Mouse (Mus musculus) heart, adult 9 months (tissue): Measurements from ENCODE around the gene Ubxn11.

ENCODE experiments used
- DNase-seq, 2 experiments: peaks; one replicate each; pipeline ENCODE4 v3.0.0; 2022; ENCODE audit warnings: low spot score in 2 of 2

Gene Ubxn11

DNA sequence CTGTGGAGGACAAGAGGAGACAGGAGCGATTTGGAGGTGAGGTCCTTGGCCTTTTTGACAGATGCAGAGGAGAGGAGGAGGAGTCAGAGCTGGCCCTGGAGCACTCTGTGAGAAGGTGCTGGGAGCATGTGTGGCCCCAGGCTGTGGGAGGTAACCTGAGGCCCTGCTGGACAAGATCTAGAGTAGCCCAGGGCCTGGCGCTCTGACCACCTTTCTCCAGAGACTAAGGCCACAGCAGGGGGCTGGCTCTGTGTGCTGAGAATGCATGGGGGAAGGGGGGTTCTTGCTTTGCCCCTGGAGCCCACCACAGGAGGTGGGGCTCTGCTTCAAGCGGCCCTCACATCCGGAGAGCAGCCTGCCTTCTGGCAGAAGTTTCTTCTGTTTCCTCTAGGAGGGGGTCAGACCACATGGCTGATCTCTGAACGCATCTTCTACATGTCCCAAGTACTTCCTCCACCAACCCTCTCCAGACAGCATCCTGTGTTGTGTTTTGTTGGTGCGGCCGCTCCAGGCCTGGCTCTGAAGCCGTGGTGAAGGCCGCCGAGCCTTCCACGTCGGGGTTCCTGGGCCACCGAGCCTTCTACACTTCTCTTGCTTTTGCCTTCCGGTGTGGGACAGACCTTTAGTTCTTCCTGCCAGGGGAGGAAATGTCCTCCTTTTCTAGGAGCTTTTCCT, 15.9 kb downstream of the Ubxn11 start:
- DNase-seq: no peak

- no peak for DNase-seq
These were observed 16.7 kb downstream of the Ubxn11 start for GRCm38 (mm10) chr4:134119042-134119441.

DNA sequence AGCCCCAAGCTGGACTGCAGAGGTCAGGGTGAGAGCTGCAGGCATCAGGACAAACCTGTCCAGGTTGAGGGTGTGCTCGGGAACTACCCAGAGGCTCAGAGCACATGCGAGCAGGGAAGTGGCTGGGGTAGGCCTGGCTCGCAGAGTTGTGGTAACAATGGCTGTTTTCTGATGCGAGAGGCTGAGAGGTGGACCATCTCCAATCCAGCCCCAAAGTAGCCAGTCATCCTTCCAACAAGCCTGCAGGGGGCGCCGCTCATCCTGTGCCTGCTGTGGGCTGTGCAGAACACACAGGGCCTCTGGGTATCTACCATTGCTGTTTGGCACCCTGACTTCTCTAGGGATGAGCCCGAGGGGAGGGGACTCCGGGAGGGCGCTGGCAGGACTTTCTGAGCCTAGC, 17.3 kb downstream of the Ubxn11 start:
- DNase-seq: no peak

DNA sequence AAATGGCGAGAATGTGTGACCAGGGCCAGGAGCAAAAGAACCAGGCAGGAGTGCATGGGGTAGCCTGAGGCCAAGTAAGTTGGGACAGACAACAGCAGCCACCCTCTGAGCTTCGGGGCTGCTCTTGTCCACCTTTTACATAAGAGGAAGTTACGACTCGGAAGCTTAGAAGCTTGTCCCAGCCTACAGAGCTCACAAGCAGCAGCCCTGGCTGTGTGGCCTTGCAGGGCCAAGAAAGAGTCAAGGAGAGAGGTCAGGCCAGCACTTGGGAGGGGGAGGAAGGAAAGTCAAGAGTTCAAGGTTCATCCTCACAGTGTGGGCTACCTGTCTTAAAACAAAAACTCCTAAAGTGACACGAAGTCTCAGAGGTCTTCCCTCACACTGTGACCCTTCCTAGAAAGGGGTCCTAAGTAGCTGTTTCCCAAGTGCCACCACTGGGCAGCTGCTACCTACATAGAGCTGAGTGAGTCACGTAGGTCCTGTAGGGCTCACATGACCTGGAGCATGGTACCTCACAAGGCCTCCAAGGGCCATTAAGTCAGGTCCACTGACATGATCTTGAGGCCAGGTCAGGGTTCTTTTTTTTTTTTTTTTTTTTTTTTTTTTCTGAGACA, 17.9 kb downstream of the Ubxn11 start:
- no peak for DNase-seq

- no peak for DNase-seq
These were observed 18.5 kb downstream of the Ubxn11 start for GRCm38 (mm10) chr4:134120916-134121315.

DNA sequence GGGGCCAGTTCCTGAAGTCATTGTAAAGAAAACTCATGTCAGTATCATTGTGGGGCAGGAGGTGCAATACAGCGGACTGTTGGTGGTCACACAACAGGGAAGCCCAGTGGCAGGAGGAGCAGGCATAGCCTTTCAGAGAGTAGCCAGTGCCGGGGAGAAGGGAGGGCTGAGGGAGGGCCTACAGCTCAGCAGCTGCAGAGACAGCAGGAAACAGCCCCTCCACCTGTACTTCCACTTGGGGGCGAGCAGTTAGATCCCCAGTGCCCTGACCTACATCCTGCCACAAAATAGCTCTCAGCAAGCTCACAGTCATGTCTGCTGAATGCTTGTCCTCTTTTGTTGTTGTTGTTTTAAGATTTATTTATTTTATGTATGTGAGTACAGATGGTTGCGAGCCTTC, 19.2 kb downstream of the Ubxn11 start:
- DNase-seq: no peak

- DNase-seq: peak in 1 of 2 experiments; percentile 41
These were observed 19.9 kb downstream of the Ubxn11 start for GRCm38 (mm10) chr4:134122281-134122680.

GRCm38 (mm10) chr4:134123147-134123546, 20.8 kb downstream of the Ubxn11 start:
- no peak for DNase-seq

GRCm38 (mm10) chr4:134123680-134124551, 21.5 kb downstream of the Ubxn11 start:
- DNase-seq: peak; percentile 30 to 32

DNA sequence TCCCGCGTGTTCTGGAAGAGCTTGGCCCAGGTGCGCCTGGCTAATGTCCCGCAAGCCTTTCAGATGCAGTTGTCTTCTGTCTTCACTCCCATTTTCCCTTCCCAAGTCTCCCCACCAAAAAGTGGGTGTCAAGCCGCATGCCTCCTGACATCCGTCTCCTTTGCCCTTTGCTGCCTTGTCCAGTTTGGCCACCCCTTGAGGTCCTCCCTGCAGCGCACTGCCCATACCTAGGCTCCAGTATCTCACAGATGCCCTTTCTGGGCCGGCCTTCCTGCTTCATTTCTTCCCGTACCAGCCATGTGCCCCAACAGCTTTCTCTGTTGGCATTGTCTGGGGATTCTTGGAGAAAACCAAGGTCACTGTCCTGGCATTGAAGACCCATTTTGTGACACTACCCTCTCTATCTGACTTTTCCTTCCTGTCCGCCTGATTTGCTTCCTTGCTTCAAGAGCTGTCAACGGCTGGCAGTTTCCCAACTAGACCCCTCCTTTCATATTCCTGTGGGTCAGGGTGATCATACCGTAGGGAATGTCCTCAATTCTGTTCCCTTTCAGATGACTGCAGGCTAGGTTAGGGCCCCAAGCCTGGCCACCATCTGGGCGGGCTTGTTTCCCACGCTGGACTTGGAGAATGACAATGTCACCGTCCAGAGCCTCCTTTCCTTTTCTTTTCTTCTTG, 23.2 kb downstream of the Ubxn11 start:
- DNase-seq: no peak

DNA sequence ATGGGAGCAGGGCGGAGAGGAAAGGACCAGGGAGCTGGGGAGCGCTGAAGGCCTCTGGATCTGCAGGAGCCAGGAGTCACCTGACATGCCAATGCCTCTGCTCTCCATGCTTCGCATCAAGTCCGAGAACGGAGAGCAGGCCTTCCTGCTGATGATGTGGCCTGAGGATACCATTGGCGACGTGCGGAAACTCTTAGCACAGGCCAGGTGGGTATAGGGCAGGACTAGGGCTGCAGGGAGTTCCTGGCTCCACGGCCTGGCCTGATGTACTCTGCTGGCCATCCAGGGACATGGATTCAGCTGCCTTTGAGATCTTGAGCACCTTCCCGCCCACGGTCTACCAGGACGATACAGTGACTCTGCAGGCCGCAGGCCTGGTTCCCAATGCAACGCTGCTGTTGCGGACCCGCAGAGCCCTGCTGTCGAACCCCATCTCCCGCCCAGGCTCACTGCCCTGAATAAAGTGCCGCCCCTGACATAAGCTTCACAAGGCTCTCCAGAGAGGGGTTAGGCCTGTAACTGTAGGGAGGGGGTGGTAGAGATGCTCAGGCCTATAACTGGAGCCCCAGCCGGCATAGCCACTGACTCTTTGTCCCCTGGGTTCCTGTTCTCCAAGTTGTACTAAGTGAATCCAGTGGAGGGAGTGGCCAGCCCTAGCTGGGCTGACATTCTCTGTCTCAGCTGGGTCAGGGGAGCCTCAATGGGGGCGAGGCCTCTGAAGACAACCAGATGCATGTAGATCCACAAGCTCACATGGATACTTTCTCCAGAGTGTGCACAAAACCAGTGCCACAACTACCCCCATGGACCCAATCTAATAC, 24.1 kb downstream of the Ubxn11 start:
- no peak for DNase-seq

GRCm38 (mm10) chr4:134127121-134127455, 24.7 kb downstream of the Ubxn11 start:
- DNase-seq: no peak

GRCm38 (mm10) chr4:134127793-134128192, 25.4 kb downstream of the Ubxn11 start:
- DNase-seq: no peak

DNA sequence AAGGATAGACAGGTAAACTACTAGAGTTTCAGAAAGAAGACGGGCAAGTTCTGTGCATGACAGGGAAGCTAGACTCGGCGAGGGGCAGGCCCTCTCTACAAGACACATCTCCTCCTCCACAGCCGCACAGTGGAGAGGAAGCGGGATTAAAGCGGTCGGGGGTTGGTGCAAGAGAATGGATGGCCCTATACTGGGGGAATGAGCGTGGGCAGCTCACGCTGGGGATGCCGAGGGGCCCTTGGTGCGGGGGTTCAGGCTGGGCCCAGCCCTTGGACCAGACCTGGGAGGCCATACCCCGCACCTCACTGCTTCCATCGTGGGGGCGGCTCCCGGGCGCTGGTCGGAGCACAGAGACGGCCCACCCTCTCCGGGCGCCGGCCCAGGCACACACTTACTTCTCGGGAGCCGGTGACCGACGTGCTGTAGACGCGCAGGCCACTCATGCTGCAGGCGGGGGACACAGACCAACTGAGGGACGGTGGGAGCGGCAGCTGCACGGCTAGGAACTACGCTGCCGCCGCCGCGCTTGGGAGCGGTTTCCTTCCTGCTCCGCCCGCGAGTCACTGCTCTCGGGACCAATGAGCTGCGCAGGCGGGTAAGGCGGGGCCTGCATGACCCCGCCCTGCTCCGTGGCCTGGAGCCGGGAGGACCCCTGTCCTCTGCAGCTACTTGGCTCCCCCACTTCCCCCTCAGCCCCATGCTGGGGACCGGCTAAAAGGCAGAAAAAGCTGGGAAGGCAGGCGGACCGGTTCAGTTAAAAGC, 26.0 kb downstream of the Ubxn11 start, which contains the start of gene Sh3bgrl3:
Sh3bgrl3 (minus strand) TSS at position 569 of the 762 bp plus-strand sequence.
- peak; percentile 88 to 92 for DNase-seq

GRCm38 (mm10) chr4:134128983-134129362, 26.6 kb downstream of the Ubxn11 start:
- DNase-seq: no peak

DNA sequence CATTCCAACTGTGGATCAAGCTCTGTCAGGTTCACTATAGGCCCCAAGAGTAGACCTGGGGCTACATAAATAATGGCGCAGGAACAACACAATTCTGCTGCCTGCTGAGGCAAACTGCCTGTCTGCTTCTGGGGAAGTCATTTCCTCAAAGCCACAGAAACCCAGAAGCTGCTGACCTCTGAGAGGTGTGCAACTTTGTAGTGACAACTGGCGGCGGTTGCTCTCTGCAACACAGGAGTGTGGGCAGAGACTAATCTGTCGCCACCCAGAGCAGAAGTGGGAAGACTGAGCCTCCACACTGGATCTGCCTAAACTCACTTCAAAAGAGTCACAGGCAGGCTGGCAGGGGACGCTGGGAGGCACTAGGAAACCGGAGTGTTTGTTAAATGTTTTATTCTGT, 27.1 kb downstream of the Ubxn11 start:
- DNase-seq: no peak

GRCm38 (mm10) chr4:134132117-134132516, 29.7 kb downstream of the Ubxn11 start:
- DNase-seq: no peak

DNA sequence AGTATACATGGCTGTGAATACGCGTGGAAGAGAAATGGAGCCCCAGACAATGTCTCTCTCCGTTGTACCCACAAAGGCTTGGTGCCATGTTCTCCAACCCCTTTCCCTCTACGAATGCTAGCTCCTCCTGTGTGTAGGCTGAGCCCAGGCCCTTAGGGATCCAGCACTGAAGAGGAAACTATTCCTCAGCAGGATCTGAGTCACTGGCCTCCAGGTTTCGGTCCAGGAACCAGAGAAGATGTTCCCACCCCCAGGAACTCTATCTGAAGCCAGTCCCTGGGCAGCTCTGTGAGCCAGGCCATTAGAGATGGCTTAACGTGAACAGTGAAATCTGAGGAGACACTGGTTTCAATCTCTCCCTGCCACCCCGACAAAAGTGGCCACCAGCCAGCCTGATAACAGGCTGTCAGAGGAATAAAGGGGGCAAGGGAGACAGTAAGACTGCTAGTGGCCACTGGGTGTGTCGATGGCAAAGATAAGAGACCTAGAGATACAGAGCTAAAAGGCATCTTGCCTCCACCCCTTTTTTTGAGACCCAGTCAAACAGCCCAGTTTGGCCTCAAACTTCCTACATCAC, 30.2 kb downstream of the Ubxn11 start:
- DNase-seq: no peak

DNA sequence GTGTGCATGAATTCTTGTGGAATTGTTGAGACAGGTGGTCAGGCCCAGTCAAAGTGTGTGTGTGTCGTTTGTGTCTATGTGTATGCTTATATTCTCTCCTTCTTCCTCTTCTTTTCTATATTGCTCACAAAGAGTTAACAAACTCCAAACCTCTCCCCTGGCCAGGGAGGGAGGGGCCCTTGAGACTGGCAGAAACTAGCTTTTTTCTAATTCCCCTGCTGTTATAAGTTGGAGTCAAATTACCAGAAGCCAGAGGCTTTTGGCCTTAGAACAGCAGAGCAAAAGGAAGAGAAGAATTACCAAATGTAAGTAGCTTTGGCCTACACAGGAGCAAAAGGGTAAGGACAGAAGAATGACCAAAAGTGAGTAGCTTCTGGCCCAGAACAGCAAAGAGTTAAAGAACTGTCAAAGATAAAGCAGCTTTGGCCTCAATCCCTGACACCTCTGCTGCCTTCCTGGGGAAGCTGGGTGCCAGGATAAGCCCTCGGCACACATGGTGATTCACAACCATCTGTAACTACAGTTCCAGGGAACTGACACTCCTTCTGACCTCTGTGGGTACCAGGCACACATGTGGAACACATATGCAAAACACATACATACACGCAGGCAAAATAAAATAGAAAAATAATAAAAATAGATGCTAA, 34.0 kb downstream of the Ubxn11 start:
- DNase-seq: no peak

- DNase-seq: no peak
These were observed 36.5 kb downstream of the Ubxn11 start for GRCm38 (mm10) chr4:134138857-134139256.
